Mouse (Mus musculus) heart, adult 2 months (tissue): ENCODE results near the gene Zswim8.

Experiments
- CTCF ChIP-seq: fragments of 200-600 bp; IDR thresholded peaks from 2 replicates; pipeline ENCODE4 v1.8.1; 2022; ENCODE audit warnings: antibody characterized with exemption, mild to moderate bottlenecking, moderate library complexity
- POLR2A ChIP-seq: fragments of 200-500 bp; IDR thresholded peaks from 2 replicates; pipeline ENCODE4 v1.6.1; 2011; ENCODE audit warnings: mild to moderate bottlenecking, low read depth, low read length, control low read depth; ENCODE audit not compliant: insufficient read depth

DNA sequence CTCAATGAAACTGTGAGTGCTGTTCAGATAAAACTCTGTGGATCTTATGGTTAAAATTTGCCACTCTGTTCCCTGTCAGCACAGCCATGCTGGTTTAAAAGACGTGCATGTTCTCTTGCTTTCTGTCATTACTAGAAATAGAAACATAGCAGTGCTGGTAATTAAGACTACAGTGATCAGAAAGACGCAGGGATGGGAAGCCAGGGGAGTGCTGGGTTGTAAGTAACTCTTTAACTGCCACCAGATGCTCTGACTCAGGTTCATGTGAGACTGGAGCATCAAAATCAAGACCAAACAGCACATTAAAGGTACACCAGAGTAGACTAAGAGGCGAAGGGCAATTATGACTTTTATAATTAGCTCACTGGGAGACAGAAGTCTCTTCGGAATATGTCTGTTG, 41.0 kb downstream of the Zswim8 start:
- TF ChIP-seq CTCF (no peak), POLR2A (no peak)
